Mouse (Mus musculus): ENCODE results near the gene Rfk.

Gene Rfk

GRCm38 (mm10) chr19:17385022-17385421, 8.8 kb upstream of the Rfk start:
- no peak for DNase-seq (ENCODE audit: low read depth, low spot score)

- DNase-seq (ENCODE audit: low read depth, low spot score), result no peak
These were observed 8.4 kb upstream of the Rfk start for GRCm38 (mm10) chr19:17385426-17385825.

GRCm38 (mm10) chr19:17386424-17386823, 7.4 kb upstream of the Rfk start:
- DNase-seq (ENCODE audit: low read depth, low spot score), result no peak

- peak; percentile 62 for DNase-seq (ENCODE audit: low read depth, low spot score)
These were observed 5.4 kb upstream of the Rfk start for GRCm38 (mm10) chr19:17388404-17388803.

- no peak for DNase-seq (ENCODE audit: low read depth, low spot score)
These were observed 977 bp upstream of the Rfk start for GRCm38 (mm10) chr19:17392866-17393265.

GRCm38 (mm10) chr19:17396802-17397201, 3.0 kb downstream of the Rfk start:
- DNase-seq (ENCODE audit: low read depth, low spot score), result no peak

- no peak for DNase-seq (ENCODE audit: low read depth, low spot score)
These were observed 4.1 kb downstream of the Rfk start for GRCm38 (mm10) chr19:17397922-17398321.

- no peak for DNase-seq (ENCODE audit: low read depth, low spot score)
These were observed 6.1 kb downstream of the Rfk start for GRCm38 (mm10) chr19:17399965-17400364.

GRCm38 (mm10) chr19:17400571-17400970, 6.7 kb downstream of the Rfk start:
- DNase-seq (ENCODE audit: low read depth, low spot score), result no peak

- no peak for DNase-seq (ENCODE audit: low read depth, low spot score)
These were observed 9.3 kb downstream of the Rfk start for GRCm38 (mm10) chr19:17403175-17403574.

- no peak for DNase-seq (ENCODE audit: low read depth, low spot score)
These were observed 13.0 kb downstream of the Rfk start for GRCm38 (mm10) chr19:17406823-17407222.

- DNase-seq (ENCODE audit: low read depth, low spot score), result no peak
These were observed 14.7 kb downstream of the Rfk start for GRCm38 (mm10) chr19:17408591-17408990.

- no peak for DNase-seq (ENCODE audit: low read depth, low spot score)
These were observed 15.5 kb downstream of the Rfk start for GRCm38 (mm10) chr19:17409351-17409750.

- DNase-seq (ENCODE audit: low read depth, low spot score), result no peak
These were observed 16.7 kb downstream of the Rfk start for GRCm38 (mm10) chr19:17410465-17411065.

GRCm38 (mm10) chr19:17412915-17413459, 19.1 kb downstream of the Rfk start:
- DNase-seq (ENCODE audit: low read depth, low spot score), result no peak

- peak; percentile 77 for DNase-seq (ENCODE audit: low read depth, low spot score)
These were observed 24.0 kb downstream of the Rfk start for GRCm38 (mm10) chr19:17417855-17418254.

- DNase-seq (ENCODE audit: low read depth, low spot score), result no peak
These were observed 29.5 kb downstream of the Rfk start for GRCm38 (mm10) chr19:17423306-17423705.

- DNase-seq (ENCODE audit: low read depth, low spot score), result no peak
These were observed 34.1 kb downstream of the Rfk start for GRCm38 (mm10) chr19:17427824-17428560.

GRCm38 (mm10) chr19:17428561-17428914, 34.7 kb downstream of the Rfk start:
- DNase-seq (ENCODE audit: low read depth, low spot score), result no peak

GRCm38 (mm10) chr19:17436651-17437050, 42.8 kb downstream of the Rfk start:
- no peak for DNase-seq (ENCODE audit: low read depth, low spot score)

GRCm38 (mm10) chr19:17439476-17440189, 45.8 kb downstream of the Rfk start:
- DNase-seq (ENCODE audit: low read depth, low spot score), result no peak

- peak; percentile 11 for DNase-seq (ENCODE audit: low read depth, low spot score)
These were observed 49.7 kb downstream of the Rfk start for GRCm38 (mm10) chr19:17443581-17443980.
